Mouse (Mus musculus) midbrain, embryonic 14.5 days (tissue): ENCODE results near the gene Olig2. TPM values are rescaled to one million over a fixed set of nuclear protein-coding genes. Genes with fewer than 3 reads are reported as not detected.
A peak's percentile ranks its signal among the peaks of the same experiment; 100 is the strongest.

Experiments used
- ATAC-seq: fragments of 200-750 bp; cut with Nextera tagmentation; 2 replicates; pipeline ENCODE4 v1.8.0; 2017; ENCODE audit warnings: moderate number of reproducible peaks, moderate library complexity; ENCODE audit not compliant: low FRiP score, low TSS enrichment
- DNase-seq: peaks from one replicate; pipeline ENCODE4 v3.0.0-alpha.2; 2015
- H3K27ac ChIP-seq: fragments of 300-500 bp; sonication (generic); replicated peaks from 2 replicates; pipeline ENCODE4 v1.5.1; 2014; ENCODE audit warnings: mild to moderate bottlenecking, low read depth, low read length, moderate library complexity
- H3K27me3 ChIP-seq: fragments of 300-500 bp; sonication (generic); 2 replicates; pipeline ENCODE4 v1.6.1; 2014; ENCODE audit warnings: low read length, control low read depth, mixed read lengths; ENCODE audit not compliant: control insufficient read depth, insufficient read depth
- H3K36me3 ChIP-seq: fragments of 300-500 bp; sonication (generic); 2 replicates; pipeline ENCODE4 v1.6.1; 2014; ENCODE audit warnings: low read length, control low read depth; ENCODE audit not compliant: control insufficient read depth, insufficient read depth
- H3K4me1 ChIP-seq: fragments of 300-500 bp; sonication (generic); 2 replicates; pipeline ENCODE4 v1.6.1; 2014; ENCODE audit warnings: mild to moderate bottlenecking, antibody characterized with exemption, low read length, control low read depth; ENCODE audit not compliant: control insufficient read depth, insufficient read depth
- H3K4me2 ChIP-seq: fragments of 300-500 bp; sonication (generic); 2 replicates; pipeline ENCODE4 v1.6.1; 2014; ENCODE audit warnings: mild to moderate bottlenecking, low read length, moderate library complexity
- H3K4me3 ChIP-seq: fragments of 300-500 bp; sonication (generic); replicated peaks from 2 replicates; pipeline ENCODE4 v1.5.1; 2014; ENCODE audit warnings: low read depth, low read length
- H3K9ac ChIP-seq: fragments of 300-500 bp; sonication (generic); replicated peaks from 2 replicates; pipeline ENCODE4 v1.6.1; 2014; ENCODE audit warnings: mild to moderate bottlenecking, low read length, moderate library complexity
- H3K9me3 ChIP-seq: fragments of 300-500 bp; sonication (generic); 2 replicates; pipeline ENCODE4 v1.6.1; 2016; ENCODE audit warnings: low read length, control low read depth, mixed read lengths; ENCODE audit not compliant: control insufficient read depth
- WGBS: fragments of 180-500 bp; shearing (Covaris S2); extraction: QIAGEN DNeasy Blood & Tissue Kit; methylation state at CpG from one replicate; pipeline ENCODE4 v1.1.7; 2014; 5-methylcytosine and 5-hydroxymethylcytosine counted together
- polyA plus RNA-seq: library from polyadenylated mRNA; unstranded; fragments of >200 nt; fragmentation: Nextera tagmentation; extraction: Ambion mirVana; gene quantifications from 2 replicates; pipeline ENCODE4 v1.2.1, GENCODE M21; 2014

Gene Olig2
- polyA plus RNA-seq, 1 experiment from 2014 or later, result 5.6 TPM

- DNase-seq, result peak; percentile 18
- ATAC-seq, result no peak
- Histone ChIP-seq H3K4me3 (peak overlapping the region; percentile 46), H3K36me3 (no peaks in the 10 kb centered on the region), H3K27me3 (peaks cover 96% of the 10 kb centered on the region), H3K27ac (no peak overlapping the region), H3K4me2 (peak overlapping the region; percentile 86), H3K9me3 (no peaks in the 10 kb centered on the region), H3K4me1 (peaks cover 12% of the 10 kb centered on the region), H3K9ac (no peak overlapping the region)
- WGBS, result 1% methylated on average over 29 of the region's 29 CpGs
These were observed 45.8 kb downstream of the Olig2 start for GRCm38 (mm10) chr16:91270982-91271549.

- Histone ChIP-seq H3K4me2 (no peak overlapping the region), H3K4me3 (no peak overlapping the region), H3K4me1 (peaks cover 12% of the 10 kb centered on the region), H3K9me3 (no peaks in the 10 kb centered on the region), H3K9ac (no peak overlapping the region), H3K36me3 (no peaks in the 10 kb centered on the region), H3K27me3 (peaks cover 91% of the 10 kb centered on the region), H3K27ac (no peak overlapping the region)
- ATAC-seq, result no peak
- WGBS, result 4% methylated on average over 20 of the region's 20 CpGs
- no peak for DNase-seq
These were observed 46.4 kb downstream of the Olig2 start for GRCm38 (mm10) chr16:91271634-91272033.

Other genes starting within 250 kb of the Olig2 start
- gene Synj1, start 214.1 kb upstream of the Olig2 start, polyA plus RNA-seq, result 68.6 and 71.9 TPM in 2 replicates
- gene Paxbp1, start 180.9 kb upstream of the Olig2 start, polyA plus RNA-seq, result 83.8 and 96.8 TPM in 2 replicates
- 0.34 and 1.7 TPM in 2 replicates for gene 4932438H23Rik, start 130.3 kb upstream of the Olig2 start, polyA plus RNA-seq
- 43.7 and 57.0 TPM in 2 replicates for gene Olig1, start 44.3 kb downstream of the Olig2 start, polyA plus RNA-seq
- 29.0 and 32.2 TPM in 2 replicates for gene Ifnar2, start 147.3 kb downstream of the Olig2 start, polyA plus RNA-seq
- gene Gm21970, start 166.3 kb downstream of the Olig2 start, polyA plus RNA-seq, result not detected in 2 replicates
- gene Il10rb, start 180.7 kb downstream of the Olig2 start, polyA plus RNA-seq, result 5.4 and 9.3 TPM in 2 replicates